Mouse (Mus musculus) midbrain, embryonic 11.5 days (tissue): ENCODE data around the gene Fam173b. TPM values are rescaled to one million over a fixed set of nuclear protein-coding genes. Genes with fewer than 3 reads are reported as not detected.

Experiments
- ATAC-seq: fragments of 200-750 bp; cut with Nextera tagmentation; 2 replicates; pipeline ENCODE4 v1.8.0; 2017; ENCODE audit warnings: moderate TSS enrichment, moderate library complexity; ENCODE audit not compliant: low FRiP score
- DNase-seq: peaks from one replicate; pipeline ENCODE4 v3.0.0; 2015; ENCODE audit warnings: low spot score; ENCODE audit errors: missing footprints
- H3K27ac ChIP-seq: fragments of 300-500 bp; sonication (generic); 2 replicates; pipeline ENCODE4 v1.5.1; 2014; ENCODE audit warnings: low read depth, low read length
- H3K27me3 ChIP-seq: fragments of 300-500 bp; sonication (generic); 2 replicates; pipeline ENCODE4 v1.6.1; 2014; ENCODE audit warnings: mild to moderate bottlenecking, low read length, moderate library complexity, mixed read lengths; ENCODE audit not compliant: control insufficient read depth, insufficient read depth
- H3K36me3 ChIP-seq: fragments of 300-500 bp; sonication (generic); 2 replicates; pipeline ENCODE4 v1.6.1; 2014; ENCODE audit warnings: mild to moderate bottlenecking, low read length, moderate library complexity, mixed read lengths; ENCODE audit not compliant: control insufficient read depth, insufficient read depth
- H3K4me1 ChIP-seq: fragments of 300-500 bp; sonication (generic); 2 replicates; pipeline ENCODE4 v1.6.1; 2014; ENCODE audit warnings: low read length; ENCODE audit not compliant: control insufficient read depth, insufficient read depth
- H3K4me2 ChIP-seq: fragments of 300-500 bp; sonication (generic); 2 replicates; pipeline ENCODE4 v1.6.1; 2014; ENCODE audit warnings: mild to moderate bottlenecking, moderate library complexity
- H3K4me3 ChIP-seq: fragments of 300-500 bp; sonication (generic); 2 replicates; pipeline ENCODE4 v1.5.1; 2014; ENCODE audit warnings: low read depth, low read length
- H3K9ac ChIP-seq: fragments of 300-500 bp; sonication (generic); 2 replicates; pipeline ENCODE4 v1.6.1; 2014; ENCODE audit warnings: low read length
- H3K9me3 ChIP-seq: fragments of 300-500 bp; sonication (generic); 2 replicates; pipeline ENCODE4 v1.6.1; 2016; ENCODE audit warnings: low read length; ENCODE audit not compliant: control insufficient read depth
- WGBS: fragments of 180-500 bp; shearing (Covaris S2); extraction: QIAGEN DNeasy Blood & Tissue Kit; methylation state at CpG from one replicate; pipeline ENCODE4 v1.1.7; 2014; 5-methylcytosine and 5-hydroxymethylcytosine counted together
- polyA plus RNA-seq: library from polyadenylated mRNA; unstranded; fragments of >200 nt; fragmentation: Nextera tagmentation; extraction: Ambion mirVana; gene quantifications from 2 replicates; pipeline ENCODE4 v1.2.1, GENCODE M21; 2014

The Fam173b gene
- polyA plus RNA-seq, 1 experiment from 2014 or later: 14.0 TPM

- Histone ChIP-seq H3K4me2 (no peak overlapping the region), H3K4me1 (peaks cover 13% of the 10 kb centered on the region), H3K27me3 (no peaks in the 10 kb centered on the region), H3K4me3 (no peak overlapping the region), H3K36me3 (peaks cover 48% of the 10 kb centered on the region), H3K9me3 (no peaks in the 10 kb centered on the region), H3K9ac (no peak overlapping the region), H3K27ac (no peak overlapping the region)
- WGBS: 97% methylated on average over 7 of the region's 7 CpGs
- peak; percentile 23 for DNase-seq
- no peak for ATAC-seq
These were observed 6.0 kb upstream of the Fam173b start for GRCm38 (mm10) chr15:31595651-31596050.

- Histone ChIP-seq H3K4me1 (peaks cover 13% of the 10 kb centered on the region), H3K27ac (no peak overlapping the region), H3K36me3 (peaks cover 14% of the 10 kb centered on the region), H3K4me3 (no peak overlapping the region), H3K4me2 (peak overlapping the region; percentile 75), H3K9me3 (no peaks in the 10 kb centered on the region), H3K9ac (no peak overlapping the region), H3K27me3 (no peaks in the 10 kb centered on the region)
- no peak for ATAC-seq
- no peak for DNase-seq
- 81% methylated on average over 4 of the region's 4 CpGs for WGBS
These were observed 1.8 kb upstream of the Fam173b start for GRCm38 (mm10) chr15:31599834-31600233.

GRCm38 (mm10) chr15:31601279-31601645 lies 390 bp upstream of the Fam173b start:
- Histone ChIP-seq H3K9me3 (no peaks in the 10 kb centered on the region), H3K36me3 (peaks cover 6% of the 10 kb centered on the region), H3K27me3 (no peaks in the 10 kb centered on the region), H3K4me2 (peak overlapping the region; percentile 75), H3K27ac (peak overlapping the region; percentile 51), H3K9ac (peak overlapping the region; percentile 99), H3K4me3 (peak overlapping the region; percentile 93), H3K4me1 (peaks cover 13% of the 10 kb centered on the region)
- peak; percentile 73 for ATAC-seq
- WGBS: under 1% methylated on average over 33 of the region's 33 CpGs
- DNase-seq: no peak

- Histone ChIP-seq H3K27me3 (no peaks in the 10 kb centered on the region), H3K4me1 (peaks cover 13% of the 10 kb centered on the region), H3K4me2 (peak overlapping the region; percentile 60), H3K9ac (peak overlapping the region; percentile 99), H3K9me3 (no peaks in the 10 kb centered on the region), H3K4me3 (peak overlapping the region; percentile 93), H3K27ac (peak overlapping the region; percentile 63; the same call in 1 of the 2 replicates), H3K36me3 (peaks cover 4% of the 10 kb centered on the region)
- WGBS: 13% methylated on average over 15 of the region's 15 CpGs
- ATAC-seq (peak; percentile 59), DNase-seq (peak; percentile 89)
These were observed 774 bp downstream of the Fam173b start for GRCm38 (mm10) chr15:31602426-31602825.

- 86% methylated on average over 13 of the region's 13 CpGs for WGBS
- H3K36me3 ChIP-seq: no peaks in the 10 kb centered on the region
- no peak overlapping the region for H3K4me3 ChIP-seq
- DNase-seq: no peak
- ATAC-seq: no peak
- no peaks in the 10 kb centered on the region for H3K9me3 ChIP-seq
- H3K27ac ChIP-seq: no peak overlapping the region
- H3K4me1 ChIP-seq: peaks cover 13% of the 10 kb centered on the region
- H3K4me2 ChIP-seq: peak overlapping the region; percentile 60; the same call in 1 of the 2 replicates
- H3K27me3 ChIP-seq: no peaks in the 10 kb centered on the region
- H3K9ac ChIP-seq: no peak overlapping the region
These were observed 1.5 kb downstream of the Fam173b start for GRCm38 (mm10) chr15:31603113-31603512.

GRCm38 (mm10) chr15:31606821-31607220 lies 5.2 kb downstream of the Fam173b start:
- DNase-seq: no peak
- Histone ChIP-seq H3K27ac (no peak overlapping the region), H3K9ac (no peak overlapping the region), H3K4me1 (no peaks in the 10 kb centered on the region), H3K27me3 (no peaks in the 10 kb centered on the region), H3K4me2 (no peak overlapping the region), H3K9me3 (no peaks in the 10 kb centered on the region), H3K4me3 (no peak overlapping the region), H3K36me3 (peaks cover 2% of the 10 kb centered on the region; the same call in 1 of the 2 replicates)
- no peak for ATAC-seq
- 77% methylated on average over 6 of the region's 6 CpGs for WGBS

GRCm38 (mm10) chr15:31611027-31611426 lies 9.4 kb downstream of the Fam173b start:
- WGBS: 71% methylated on average over 3 of the region's 3 CpGs
- Histone ChIP-seq H3K9ac (no peak overlapping the region), H3K36me3 (peaks cover 3% of the 10 kb centered on the region; the same call in 1 of the 2 replicates), H3K4me1 (no peaks in the 10 kb centered on the region), H3K9me3 (no peaks in the 10 kb centered on the region), H3K4me3 (no peak overlapping the region), H3K27me3 (no peaks in the 10 kb centered on the region), H3K4me2 (no peak overlapping the region), H3K27ac (no peak overlapping the region)
- ATAC-seq: no peak
- no peak for DNase-seq

GRCm38 (mm10) chr15:31611976-31612375 lies 10.3 kb downstream of the Fam173b start:
- no peak overlapping the region for H3K4me2 ChIP-seq
- H3K27ac ChIP-seq: no peak overlapping the region
- WGBS: 86% methylated on average over 4 of the region's 4 CpGs
- no peaks in the 10 kb centered on the region for H3K4me1 ChIP-seq
- H3K36me3 ChIP-seq: peaks cover 5% of the 10 kb centered on the region; the same call in 1 of the 2 replicates
- H3K9ac ChIP-seq: no peak overlapping the region
- DNase-seq (no peak), ATAC-seq (no peak)
- H3K4me3 ChIP-seq: no peak overlapping the region
- no peaks in the 10 kb centered on the region for H3K9me3 ChIP-seq
- no peaks in the 10 kb centered on the region for H3K27me3 ChIP-seq

- H3K4me3 ChIP-seq: no peak overlapping the region
- no peak overlapping the region for H3K9ac ChIP-seq
- no peaks in the 10 kb centered on the region for H3K27me3 ChIP-seq
- DNase-seq: no peak
- no peak for ATAC-seq
- WGBS: 91% methylated on average over 6 of the region's 6 CpGs
- peaks cover 8% of the 10 kb centered on the region; the same call in 1 of the 2 replicates for H3K36me3 ChIP-seq
- H3K4me2 ChIP-seq: no peak overlapping the region
- no peak overlapping the region for H3K27ac ChIP-seq
- H3K4me1 ChIP-seq: no peaks in the 10 kb centered on the region
- H3K9me3 ChIP-seq: no peaks in the 10 kb centered on the region
These were observed 12.3 kb downstream of the Fam173b start for GRCm38 (mm10) chr15:31613826-31614453.
